Mouse (Mus musculus) limb, embryonic 12.5 days (tissue): ENCODE measurements around the gene Slc26a9. TPM values are rescaled to one million over a fixed set of nuclear protein-coding genes. Genes with fewer than 3 reads are reported as not detected.

Experiments used
- ATAC-seq: fragments of 200-750 bp; cut with Nextera tagmentation; 2 replicates; pipeline ENCODE4 v1.8.0; 2017; ENCODE audit warnings: low read depth, moderate TSS enrichment; ENCODE audit not compliant: insufficient number of reproducible peaks, insufficient read depth, low FRiP score, low TSS enrichment
- H3K27ac ChIP-seq: fragments of 300-500 bp; sonication (generic); 2 replicates; pipeline ENCODE4 v1.5.1; 2016; ENCODE audit warnings: mild to moderate bottlenecking, moderate library complexity
- H3K27me3 ChIP-seq: fragments of 300-500 bp; sonication (generic); 2 replicates; pipeline ENCODE4 v1.6.1; 2016; ENCODE audit warnings: mild to moderate bottlenecking, moderate library complexity
- H3K36me3 ChIP-seq: fragments of 300-500 bp; sonication (generic); 2 replicates; pipeline ENCODE4 v1.6.1; 2016; ENCODE audit warnings: mild to moderate bottlenecking, moderate library complexity
- H3K4me1 ChIP-seq: fragments of 300-500 bp; sonication (generic); replicated peaks from 2 replicates; pipeline ENCODE4 v1.6.1; 2016
- H3K4me2 ChIP-seq: fragments of 300-500 bp; sonication (generic); 2 replicates; pipeline ENCODE4 v1.6.1; 2016; ENCODE audit warnings: mild to moderate bottlenecking, moderate library complexity
- H3K4me3 ChIP-seq: fragments of 300-500 bp; sonication (generic); replicated peaks from 2 replicates; pipeline ENCODE4 v1.5.1; 2016; ENCODE audit warnings: mild to moderate bottlenecking
- H3K9ac ChIP-seq: fragments of 300-500 bp; sonication (generic); replicated peaks from 2 replicates; pipeline ENCODE4 v1.6.1; 2016; ENCODE audit warnings: mild to moderate bottlenecking, moderate library complexity
- H3K9me3 ChIP-seq: fragments of 300-500 bp; sonication (generic); 2 replicates; pipeline ENCODE4 v1.6.1; 2016; ENCODE audit warnings: mild to moderate bottlenecking, moderate library complexity
- WGBS: fragments of 180-500 bp; shearing (Covaris S2); methylation state at CpG from one replicate; pipeline ENCODE4 v1.1.7; 2016; 5-methylcytosine and 5-hydroxymethylcytosine counted together
- polyA plus RNA-seq: library from polyadenylated mRNA; unstranded; fragments of >200 nt; fragmentation: Nextera tagmentation; extraction: Ambion mirVana; gene quantifications from 2 replicates; pipeline ENCODE4 v1.2.1, GENCODE M21; 2016

Gene Slc26a9
- not detected in 2 replicates for polyA plus RNA-seq

DNA sequence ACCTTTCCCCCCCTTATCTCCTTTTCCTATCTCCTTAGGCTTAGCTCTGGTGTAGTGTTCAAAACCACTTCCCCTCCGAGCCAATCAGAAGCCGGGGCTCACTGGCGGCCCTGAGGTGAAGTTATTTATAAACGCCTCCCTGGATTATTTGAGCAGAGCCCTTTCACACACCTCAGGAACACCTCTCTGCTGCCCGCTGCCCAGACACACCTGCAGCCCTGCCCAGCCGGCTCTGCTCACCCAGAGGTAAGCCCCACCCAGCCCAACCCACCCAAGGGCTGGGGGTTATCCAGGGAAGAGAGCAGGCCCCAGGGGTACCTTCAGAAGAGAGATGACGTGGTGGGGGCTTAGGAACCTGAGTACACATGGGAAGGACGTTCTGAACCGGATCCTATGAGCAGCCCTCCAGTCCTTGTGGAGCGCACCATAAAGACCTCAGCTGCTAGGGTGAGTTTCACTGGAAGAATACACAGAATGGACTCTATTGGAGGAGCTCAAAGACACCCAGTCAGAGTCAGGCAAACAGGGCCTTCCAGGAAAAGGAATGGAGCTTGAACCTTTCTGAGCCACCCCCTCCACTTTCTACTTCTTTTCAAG lies at the start of gene Slc26a9:
TSS of gene Slc26a9 (plus strand) at position 155 of the 597 bp plus-strand sequence.
- peaks cover 6% of the 10 kb centered on the region; the same call in 1 of the 2 replicates for H3K27me3 ChIP-seq
- no peaks in the 10 kb centered on the region for H3K4me1 ChIP-seq
- WGBS: 50% methylated on average over 10 of the region's 10 CpGs
- H3K4me3 ChIP-seq: no peak within 1 kb of the TSS
- no peak for ATAC-seq
- H3K27ac ChIP-seq: no peak within 1 kb of the TSS
- no peaks in the 10 kb centered on the region for H3K36me3 ChIP-seq
- no peak within 1 kb of the TSS for H3K4me2 ChIP-seq
- no peaks in the 10 kb centered on the region for H3K9me3 ChIP-seq
- H3K9ac ChIP-seq: no peak within 1 kb of the TSS

DNA sequence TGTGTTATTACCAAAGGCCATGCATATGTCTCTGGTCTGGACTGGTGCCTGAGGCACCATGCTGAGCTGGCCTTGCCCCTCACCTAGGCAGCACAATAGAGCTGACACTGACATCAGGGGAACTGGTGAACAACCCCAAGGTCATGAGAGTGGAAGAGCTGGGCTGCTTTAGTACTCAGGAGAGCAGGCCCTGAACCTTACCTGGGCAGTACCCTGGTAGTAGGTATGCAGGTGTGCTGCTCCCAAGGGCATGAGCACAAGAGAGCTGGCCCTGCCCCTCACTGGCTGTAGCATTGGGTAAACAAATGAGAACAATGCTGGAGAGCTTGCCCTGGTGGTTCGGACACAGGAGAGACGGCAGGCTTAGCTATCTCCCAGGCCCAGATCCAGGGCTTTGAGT lies 48.5 kb upstream of the Slc26a9 start:
- no peak for ATAC-seq
- Histone ChIP-seq H3K36me3 (no peaks in the 10 kb centered on the region), H3K27ac (no peak overlapping the region), H3K27me3 (no peaks in the 10 kb centered on the region), H3K4me3 (no peak overlapping the region), H3K9ac (no peak overlapping the region), H3K9me3 (no peaks in the 10 kb centered on the region), H3K4me1 (no peaks in the 10 kb centered on the region), H3K4me2 (no peak overlapping the region)
- 86% methylated on average over 2 of the region's 2 CpGs for WGBS

DNA sequence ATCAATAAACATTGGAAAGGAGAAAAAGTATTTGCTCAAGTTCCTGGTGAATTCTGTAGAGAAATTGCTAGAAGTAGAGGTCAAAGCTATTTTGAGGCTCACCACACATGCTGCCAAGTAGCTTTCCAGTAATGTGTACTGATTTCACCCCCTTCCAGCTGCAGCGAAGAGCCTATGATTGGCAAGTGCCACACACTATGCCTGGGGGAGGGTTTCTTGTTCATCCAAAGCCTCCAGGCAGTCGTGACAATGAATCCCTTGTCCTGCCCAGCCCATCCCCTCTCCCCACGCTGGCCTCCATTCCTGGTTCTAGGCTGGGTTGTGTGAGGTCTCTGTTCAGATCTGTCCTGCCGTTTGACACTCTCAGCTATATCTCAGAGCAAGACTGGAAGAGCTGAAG lies 47.5 kb upstream of the Slc26a9 start:
- H3K27me3 ChIP-seq: no peaks in the 10 kb centered on the region
- WGBS: 74% methylated on average over 4 of the region's 4 CpGs
- H3K9me3 ChIP-seq: no peaks in the 10 kb centered on the region
- no peak for ATAC-seq
- no peaks in the 10 kb centered on the region for H3K4me1 ChIP-seq
- no peak overlapping the region for H3K27ac ChIP-seq
- no peak overlapping the region for H3K9ac ChIP-seq
- no peaks in the 10 kb centered on the region for H3K36me3 ChIP-seq
- H3K4me3 ChIP-seq: no peak overlapping the region
- no peak overlapping the region for H3K4me2 ChIP-seq

GRCm38 (mm10) chr1:131698770-131699169 lies 45.1 kb upstream of the Slc26a9 start:
- WGBS: 90% methylated on average over 3 of the region's 3 CpGs
- no peak for ATAC-seq
- no peaks in the 10 kb centered on the region for H3K4me1 ChIP-seq

GRCm38 (mm10) chr1:131699642-131700041 lies 44.2 kb upstream of the Slc26a9 start:
- H3K4me3 ChIP-seq: no peak overlapping the region
- WGBS: 78% methylated on average over 4 of the region's 4 CpGs
- ATAC-seq: no peak

More at GRCm38 (mm10) chr1:131698770-131699169, 45.1 kb upstream of the Slc26a9 start:
- H3K4me2 ChIP-seq: no peak overlapping the region
- H3K27me3 ChIP-seq: no peaks in the 10 kb centered on the region
- H3K27ac ChIP-seq: no peak overlapping the region
- no peak overlapping the region for H3K9ac ChIP-seq
- H3K9me3 ChIP-seq: no peaks in the 10 kb centered on the region
- no peak overlapping the region for H3K4me3 ChIP-seq
- no peaks in the 10 kb centered on the region for H3K36me3 ChIP-seq

GRCm38 (mm10) chr1:131700447-131700846 lies 43.4 kb upstream of the Slc26a9 start:
- H3K36me3 ChIP-seq: no peaks in the 10 kb centered on the region
- ATAC-seq: no peak
- H3K9ac ChIP-seq: no peak overlapping the region
- no peak overlapping the region for H3K27ac ChIP-seq
- H3K9me3 ChIP-seq: no peaks in the 10 kb centered on the region
- H3K4me3 ChIP-seq: no peak overlapping the region
- H3K27me3 ChIP-seq: no peaks in the 10 kb centered on the region
- 84% methylated on average over 5 of the region's 5 CpGs for WGBS
- H3K4me2 ChIP-seq: no peak overlapping the region
- no peaks in the 10 kb centered on the region for H3K4me1 ChIP-seq

More at GRCm38 (mm10) chr1:131699642-131700041, 44.2 kb upstream of the Slc26a9 start:
- Histone ChIP-seq H3K4me1 (no peaks in the 10 kb centered on the region), H3K27ac (no peak overlapping the region), H3K9me3 (no peaks in the 10 kb centered on the region), H3K36me3 (no peaks in the 10 kb centered on the region), H3K27me3 (no peaks in the 10 kb centered on the region), H3K4me2 (no peak overlapping the region), H3K9ac (no peak overlapping the region)

GRCm38 (mm10) chr1:131701391-131701790 lies 42.4 kb upstream of the Slc26a9 start:
- H3K27me3 ChIP-seq: no peaks in the 10 kb centered on the region
- 80% methylated on average over 5 of the region's 5 CpGs for WGBS
- H3K36me3 ChIP-seq: no peaks in the 10 kb centered on the region
- ATAC-seq: no peak
- no peak overlapping the region for H3K9ac ChIP-seq
- no peaks in the 10 kb centered on the region for H3K4me1 ChIP-seq
- H3K4me2 ChIP-seq: no peak overlapping the region
- no peak overlapping the region for H3K27ac ChIP-seq
- H3K4me3 ChIP-seq: no peak overlapping the region
- no peaks in the 10 kb centered on the region for H3K9me3 ChIP-seq

- no peak overlapping the region for H3K4me3 ChIP-seq
- no peaks in the 10 kb centered on the region for H3K36me3 ChIP-seq
- H3K9ac ChIP-seq: no peak overlapping the region
- no peaks in the 10 kb centered on the region for H3K4me1 ChIP-seq
- ATAC-seq: no peak
- no peak overlapping the region for H3K27ac ChIP-seq
- H3K4me2 ChIP-seq: no peak overlapping the region
- 76% methylated on average over 8 of the region's 8 CpGs for WGBS
- H3K27me3 ChIP-seq: no peaks in the 10 kb centered on the region
- H3K9me3 ChIP-seq: no peaks in the 10 kb centered on the region
Measured at GRCm38 (mm10) chr1:131702094-131702766, 41.6 kb upstream of the Slc26a9 start.

DNA sequence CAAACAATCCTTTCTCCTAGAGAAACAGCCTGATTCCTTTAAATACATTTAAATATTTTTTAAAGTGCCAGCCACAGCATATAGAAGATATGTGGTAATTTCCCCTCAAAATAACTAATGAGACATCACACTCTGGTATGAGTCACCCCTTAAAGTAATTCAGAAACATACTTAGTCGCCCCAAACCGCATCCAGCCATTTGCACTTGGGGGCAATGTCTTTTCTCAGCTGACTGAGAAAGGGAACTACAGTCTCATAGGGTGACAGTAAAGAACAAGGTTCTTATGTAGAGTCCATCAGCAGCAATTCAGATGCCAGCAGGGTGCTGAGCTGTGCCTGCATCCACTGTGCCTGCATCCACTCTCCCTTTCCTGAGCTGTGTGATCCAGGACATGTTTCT lies 40.3 kb upstream of the Slc26a9 start:
- H3K4me2 ChIP-seq: no peak overlapping the region
- ATAC-seq: no peak
- H3K4me3 ChIP-seq: no peak overlapping the region
- WGBS: 77% methylated on average over 2 of the region's 2 CpGs
- H3K27ac ChIP-seq: no peak overlapping the region
- no peaks in the 10 kb centered on the region for H3K4me1 ChIP-seq
- no peaks in the 10 kb centered on the region for H3K36me3 ChIP-seq
- H3K9me3 ChIP-seq: no peaks in the 10 kb centered on the region
- no peak overlapping the region for H3K9ac ChIP-seq
- no peaks in the 10 kb centered on the region for H3K27me3 ChIP-seq

DNA sequence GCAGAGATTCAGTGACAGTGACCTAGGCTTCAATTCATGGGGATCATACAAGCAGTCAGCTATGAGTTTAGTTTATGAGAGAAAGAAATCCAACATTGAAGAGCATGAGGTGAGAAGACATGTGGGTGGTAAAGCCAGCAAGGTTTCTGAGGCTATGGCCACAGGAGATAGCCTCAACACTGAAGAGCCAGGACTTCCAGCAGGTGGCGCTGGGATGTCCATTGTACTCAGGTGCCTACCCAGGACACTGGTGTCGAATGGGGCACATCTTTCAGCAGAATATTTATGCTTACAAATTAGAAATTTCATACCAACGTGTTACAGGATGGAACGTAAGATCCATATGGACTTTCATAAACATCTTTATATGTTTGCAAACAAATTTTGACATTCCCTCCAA lies 35.5 kb upstream of the Slc26a9 start:
- no peaks in the 10 kb centered on the region for H3K27me3 ChIP-seq
- no peak overlapping the region for H3K4me3 ChIP-seq
- H3K4me2 ChIP-seq: no peak overlapping the region
- H3K4me1 ChIP-seq: no peaks in the 10 kb centered on the region
- H3K27ac ChIP-seq: no peak overlapping the region
- no peaks in the 10 kb centered on the region for H3K36me3 ChIP-seq
- no peak overlapping the region for H3K9ac ChIP-seq
- no peak for ATAC-seq
- H3K9me3 ChIP-seq: no peaks in the 10 kb centered on the region
- 30% methylated on average over 4 of the region's 4 CpGs for WGBS

GRCm38 (mm10) chr1:131711518-131711917 lies 32.3 kb upstream of the Slc26a9 start:
- H3K27ac ChIP-seq: no peak overlapping the region
- 73% methylated on average over 10 of the region's 10 CpGs for WGBS
- H3K4me2 ChIP-seq: no peak overlapping the region
- no peak overlapping the region for H3K9ac ChIP-seq
- H3K4me3 ChIP-seq: no peak overlapping the region
- no peaks in the 10 kb centered on the region for H3K27me3 ChIP-seq
- no peaks in the 10 kb centered on the region for H3K4me1 ChIP-seq
- no peak for ATAC-seq
- no peaks in the 10 kb centered on the region for H3K9me3 ChIP-seq
- no peaks in the 10 kb centered on the region for H3K36me3 ChIP-seq

DNA sequence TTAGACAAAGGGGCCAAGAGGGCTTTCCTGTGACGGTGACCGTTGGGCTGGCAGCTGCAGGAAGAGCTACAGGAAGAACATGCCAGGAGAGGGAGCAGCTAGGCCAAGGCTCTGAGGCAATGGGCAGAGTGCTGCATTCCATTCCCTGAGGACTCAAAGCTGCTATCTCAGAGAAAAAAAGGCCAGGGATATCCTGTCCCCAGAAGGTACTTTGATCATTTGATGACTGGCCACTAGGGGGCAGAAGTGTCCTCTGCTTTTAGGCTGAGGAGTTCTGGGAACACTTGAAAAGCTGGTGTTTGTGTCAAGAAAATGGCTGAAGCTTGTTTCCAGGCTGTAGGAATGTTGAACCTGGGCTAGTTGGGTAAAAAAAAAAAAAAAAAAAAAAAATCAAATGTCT lies 31.4 kb upstream of the Slc26a9 start:
- H3K27ac ChIP-seq: no peak overlapping the region
- H3K36me3 ChIP-seq: no peaks in the 10 kb centered on the region
- H3K4me3 ChIP-seq: no peak overlapping the region
- H3K4me2 ChIP-seq: no peak overlapping the region
- WGBS: 47% methylated on average over 2 of the region's 2 CpGs
- H3K9ac ChIP-seq: no peak overlapping the region
- no peak for ATAC-seq
- no peaks in the 10 kb centered on the region for H3K27me3 ChIP-seq
- H3K9me3 ChIP-seq: no peaks in the 10 kb centered on the region
- H3K4me1 ChIP-seq: no peaks in the 10 kb centered on the region
